Mouse (Mus musculus): ENCODE measurements around the gene Dpm1. TPM values are rescaled to one million over a fixed set of nuclear protein-coding genes. Genes with fewer than 3 reads are reported as not detected.

Dpm1 gene
- polyA plus RNA-seq, 1 experiment = 45.4 TPM

DNA sequence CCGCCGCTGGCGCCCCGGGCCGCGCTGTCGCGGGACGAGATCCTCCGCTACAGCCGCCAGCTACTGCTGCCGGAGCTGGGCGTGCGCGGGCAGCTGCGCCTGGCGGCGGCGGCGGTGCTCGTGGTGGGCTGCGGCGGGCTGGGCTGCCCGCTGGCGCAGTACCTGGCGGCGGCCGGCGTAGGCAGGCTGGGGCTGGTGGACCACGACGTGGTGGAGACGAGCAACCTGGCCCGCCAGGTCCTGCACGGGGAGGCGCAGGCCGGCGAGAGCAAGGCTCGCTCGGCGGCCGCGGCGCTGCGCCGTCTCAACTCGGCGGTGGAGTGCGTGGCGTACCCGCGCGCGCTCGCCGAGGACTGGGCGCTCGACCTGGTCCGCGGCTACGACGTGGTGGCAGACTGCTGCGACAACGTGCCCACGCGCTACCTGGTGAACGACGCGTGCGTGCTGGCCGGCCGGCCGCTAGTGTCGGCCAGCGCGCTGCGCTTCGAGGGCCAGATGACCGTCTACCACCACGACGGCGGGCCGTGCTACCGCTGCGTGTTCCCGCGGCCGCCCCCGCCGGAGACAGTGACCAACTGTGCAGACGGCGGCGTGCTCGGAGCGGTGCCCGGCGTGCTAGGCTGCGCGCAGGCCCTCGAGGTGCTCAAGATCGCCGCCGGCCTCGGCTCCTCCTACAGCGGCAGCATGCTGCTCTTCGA is 531 bp upstream of the Dpm1 start:
- Histone ChIP-seq H3K4me1 (ENCODE audit: control insufficient read depth, insufficient read depth, low read length) (peaks cover 6% of the 10 kb centered on the region; the same call in 1 of the 2 replicates), H3K27ac (ENCODE audit: insufficient read depth, low read length) (peak overlapping the region; percentile 89; the same call in 1 of the 2 replicates), H3K4me3 (ENCODE audit: insufficient read depth, low read length) (peak overlapping the region; percentile 78)
- TF ChIP-seq CTCF (IDR thresholded peaks at IDR 0.05; ENCODE audit: borderline replicate concordance, insufficient read depth, low read length) (no peak), POLR2A (IDR thresholded peaks at IDR 0.05; ENCODE audit: low read depth, low read length) (no peak)

DNA sequence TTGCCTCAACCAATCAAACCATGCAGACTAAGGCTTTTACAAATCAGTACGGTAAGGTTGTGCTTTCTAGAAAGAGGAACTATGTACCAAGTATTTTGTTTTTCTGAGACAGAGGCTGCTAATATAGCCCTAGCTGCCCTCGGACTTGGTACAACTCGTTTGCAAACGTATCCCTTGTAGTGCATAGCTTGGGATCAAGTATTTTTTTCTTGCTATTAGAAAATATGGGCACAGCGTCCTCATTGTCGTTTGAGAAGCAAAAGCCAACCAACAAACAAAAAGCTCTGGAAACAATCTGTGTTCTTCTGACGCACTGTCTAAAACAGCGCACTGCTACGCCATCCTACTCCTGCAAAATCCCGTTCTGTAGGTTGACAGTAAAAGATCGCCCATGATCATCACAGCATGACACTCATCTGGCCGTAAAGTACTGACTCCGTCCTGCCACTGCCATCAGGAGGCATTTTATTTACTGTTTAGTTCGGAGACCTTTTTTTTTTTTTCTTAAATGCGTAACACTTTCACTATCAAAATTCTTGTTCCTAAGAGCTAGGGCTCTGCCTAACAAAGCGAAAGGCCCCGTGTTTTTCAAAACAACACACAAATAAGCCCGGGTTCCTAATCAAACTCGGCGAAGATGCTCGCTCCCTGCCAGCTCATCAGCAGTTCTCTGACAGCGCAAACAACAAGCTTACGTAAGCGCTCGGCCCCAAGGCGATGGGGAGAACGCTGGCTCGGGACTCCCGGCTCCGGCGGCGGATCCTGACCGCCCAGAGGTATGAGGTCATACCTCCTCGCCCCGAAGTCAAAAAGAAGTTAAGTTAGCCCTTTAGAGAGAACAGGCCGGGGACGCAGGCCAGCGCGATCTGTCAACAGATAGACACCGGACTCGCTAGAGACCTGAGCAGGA is 1.0 kb downstream of the Dpm1 start:
- TF ChIP-seq POLR2A (IDR thresholded peaks at IDR 0.05; ENCODE audit: low read depth, low read length) (no peak), CTCF (IDR thresholded peaks at IDR 0.05; ENCODE audit: borderline replicate concordance, insufficient read depth, low read length) (no peak)
- Histone ChIP-seq H3K4me1 (ENCODE audit: control insufficient read depth, insufficient read depth, low read length) (peaks cover 6% of the 10 kb centered on the region; the same call in 1 of the 2 replicates), H3K4me3 (ENCODE audit: insufficient read depth, low read length) (peak overlapping the region; percentile 78), H3K27ac (ENCODE audit: insufficient read depth, low read length) (no peak overlapping the region)

DNA sequence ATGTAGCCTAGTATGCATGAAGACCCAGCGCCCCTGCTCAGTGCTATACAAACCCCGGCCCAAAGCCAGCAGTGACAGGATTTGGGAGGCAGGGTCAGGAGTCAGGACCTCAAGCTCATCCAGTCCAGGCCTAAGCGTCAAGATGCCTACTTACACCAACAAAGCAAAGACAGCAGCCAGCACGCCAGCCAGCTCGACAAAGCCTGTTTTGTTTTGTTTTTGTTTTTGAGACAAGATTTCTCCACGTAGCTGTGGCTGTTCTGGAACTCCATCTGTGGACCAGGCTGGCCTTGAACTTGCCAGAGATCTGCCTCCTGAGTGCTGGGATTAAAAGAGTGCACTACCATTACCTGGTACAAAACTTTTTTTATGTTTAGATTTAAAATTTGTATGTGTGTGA is 7.1 kb downstream of the Dpm1 start:
- no peak overlapping the region for H3K4me3 ChIP-seq (ENCODE audit: insufficient read depth, low read length)
- TF ChIP-seq POLR2A (IDR thresholded peaks at IDR 0.05; ENCODE audit: low read depth, low read length) = no peak
- TF ChIP-seq CTCF (IDR thresholded peaks at IDR 0.05; ENCODE audit: borderline replicate concordance, insufficient read depth, low read length) = no peak

DNA sequence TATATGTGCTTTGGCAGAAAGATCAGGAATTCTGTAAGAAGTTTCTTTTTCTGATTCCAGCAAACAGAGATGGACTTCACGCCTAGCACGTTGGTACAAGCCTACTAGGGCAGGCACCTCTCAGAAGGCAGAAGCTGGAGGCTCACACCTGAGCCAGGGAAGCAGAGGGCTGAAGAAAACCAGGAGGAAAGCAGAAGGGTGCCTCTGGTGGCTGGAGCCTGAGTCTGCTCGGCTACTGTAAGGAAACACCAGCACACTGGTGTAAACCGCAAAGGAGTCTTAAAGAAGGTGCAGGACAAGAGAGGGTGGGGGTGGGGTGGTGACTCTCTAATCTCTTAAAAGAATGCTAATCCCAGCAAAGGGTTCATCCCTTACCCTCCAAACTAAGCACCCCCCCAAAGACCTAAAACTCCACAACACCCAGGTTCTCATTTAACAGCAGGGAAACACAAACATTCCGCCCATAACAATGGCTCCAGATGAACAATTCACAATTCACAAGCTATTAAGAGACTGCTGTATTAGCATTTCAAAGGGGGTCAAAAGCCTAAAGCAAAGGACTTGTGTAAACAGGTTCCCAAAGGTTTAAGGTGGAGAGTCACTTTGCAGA is 16.5 kb downstream of the Dpm1 start:
- Histone ChIP-seq H3K4me1 (ENCODE audit: control insufficient read depth, insufficient read depth, low read length) (no peaks in the 10 kb centered on the region), H3K4me3 (ENCODE audit: insufficient read depth, low read length) (no peak overlapping the region), H3K27ac (ENCODE audit: insufficient read depth, low read length) (no peak overlapping the region)
- TF ChIP-seq POLR2A (IDR thresholded peaks at IDR 0.05; ENCODE audit: low read depth, low read length) = no peak
- TF ChIP-seq CTCF (IDR thresholded peaks at IDR 0.05; ENCODE audit: borderline replicate concordance, insufficient read depth, low read length) = no peak

More for the DNA sequence above, 7.1 kb downstream of the Dpm1 start:
- Histone ChIP-seq H3K4me1 (ENCODE audit: control insufficient read depth, insufficient read depth, low read length) (peaks cover 6% of the 10 kb centered on the region; the same call in 1 of the 2 replicates), H3K27ac (ENCODE audit: insufficient read depth, low read length) (no peak overlapping the region)

DNA sequence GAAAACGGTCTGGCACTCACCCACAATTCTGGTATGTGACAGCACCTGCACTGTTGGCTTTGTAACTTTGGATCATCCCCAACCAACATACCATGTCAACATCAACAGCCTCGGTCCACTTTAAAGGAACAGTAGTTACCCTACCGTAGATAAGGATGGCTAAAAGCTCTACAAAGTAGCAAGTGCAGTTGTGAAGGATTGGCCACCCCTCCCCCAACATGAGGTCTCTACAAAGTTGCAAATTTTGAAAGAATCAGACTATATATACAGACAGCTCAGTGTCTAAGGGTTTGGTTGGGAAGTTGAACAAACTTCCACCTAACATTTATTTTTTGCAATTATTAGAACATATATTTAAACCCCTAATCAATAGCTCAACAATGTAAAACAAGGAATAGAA is 22.5 kb downstream of the Dpm1 start:
- Histone ChIP-seq H3K4me3 (ENCODE audit: insufficient read depth, low read length) (no peak overlapping the region), H3K4me1 (ENCODE audit: control insufficient read depth, insufficient read depth, low read length) (no peaks in the 10 kb centered on the region; the same call in 1 of the 2 replicates), H3K27ac (ENCODE audit: insufficient read depth, low read length) (peak overlapping the region; percentile 41)
- TF ChIP-seq CTCF (IDR thresholded peaks at IDR 0.05; ENCODE audit: borderline replicate concordance, insufficient read depth, low read length) (no peak), POLR2A (IDR thresholded peaks at IDR 0.05; ENCODE audit: low read depth, low read length) (no peak)

DNA sequence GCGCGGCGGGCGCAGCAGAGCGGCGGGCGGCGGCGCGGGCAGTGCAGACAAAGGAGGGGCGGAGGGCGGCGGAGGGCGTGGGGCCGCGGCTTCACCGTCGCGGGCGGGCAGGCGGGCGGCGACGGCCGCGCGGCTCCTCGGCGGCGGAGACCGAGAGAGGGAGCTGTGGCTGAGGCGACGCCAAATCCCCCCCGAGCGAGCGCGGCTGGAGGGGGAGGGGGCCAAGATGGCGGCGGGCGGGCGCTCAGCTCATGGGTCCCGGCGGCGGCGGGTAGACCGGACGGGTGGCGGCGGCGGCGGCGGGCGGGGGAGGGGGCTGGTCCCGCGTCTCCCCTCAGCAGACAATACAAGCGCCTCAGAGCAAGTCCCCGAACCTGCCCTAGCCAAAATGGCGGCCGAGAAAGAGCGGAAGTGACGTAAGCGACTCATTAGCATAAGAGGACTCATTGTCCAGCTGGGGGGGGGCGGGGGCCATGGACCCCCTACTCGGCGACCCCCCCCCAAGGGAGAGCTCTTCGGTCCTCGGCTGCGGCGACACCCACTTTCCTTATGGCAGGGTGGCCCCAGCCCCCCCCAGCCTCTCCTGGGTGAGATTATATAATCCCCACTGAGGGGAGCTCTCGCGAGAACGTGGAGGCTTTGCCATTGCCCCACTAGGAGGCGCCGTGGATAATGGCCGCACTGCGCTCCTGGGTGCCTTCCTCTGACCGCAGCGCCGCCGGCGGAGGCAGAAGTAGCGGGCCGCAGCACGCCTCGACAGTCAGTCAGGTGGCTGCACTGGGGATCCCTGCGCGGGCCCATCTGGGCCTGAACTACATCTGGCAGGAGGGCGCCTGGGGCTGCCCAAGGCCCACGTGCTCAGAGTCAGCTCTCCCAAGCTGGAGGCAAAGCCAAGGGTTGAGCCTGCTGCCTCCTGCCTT is 23.4 kb downstream of the Dpm1 start, which contains the start of gene Adnp:
Gene Adnp (minus strand): TSS at position 388 of the 920 bp plus-strand sequence.
- TF ChIP-seq POLR2A (IDR thresholded peaks at IDR 0.05; ENCODE audit: low read depth, low read length) = peak; percentile 73
- TF ChIP-seq CTCF (IDR thresholded peaks at IDR 0.05; ENCODE audit: borderline replicate concordance, insufficient read depth, low read length) = peak; percentile 73
- Histone ChIP-seq H3K27ac (ENCODE audit: insufficient read depth, low read length) (peak within 1 kb of the TSS; percentile 80), H3K4me1 (ENCODE audit: control insufficient read depth, insufficient read depth, low read length) (no peaks in the 10 kb centered on the region; the same call in 1 of the 2 replicates), H3K4me3 (ENCODE audit: insufficient read depth, low read length) (peak within 1 kb of the TSS; percentile 98)

DNA sequence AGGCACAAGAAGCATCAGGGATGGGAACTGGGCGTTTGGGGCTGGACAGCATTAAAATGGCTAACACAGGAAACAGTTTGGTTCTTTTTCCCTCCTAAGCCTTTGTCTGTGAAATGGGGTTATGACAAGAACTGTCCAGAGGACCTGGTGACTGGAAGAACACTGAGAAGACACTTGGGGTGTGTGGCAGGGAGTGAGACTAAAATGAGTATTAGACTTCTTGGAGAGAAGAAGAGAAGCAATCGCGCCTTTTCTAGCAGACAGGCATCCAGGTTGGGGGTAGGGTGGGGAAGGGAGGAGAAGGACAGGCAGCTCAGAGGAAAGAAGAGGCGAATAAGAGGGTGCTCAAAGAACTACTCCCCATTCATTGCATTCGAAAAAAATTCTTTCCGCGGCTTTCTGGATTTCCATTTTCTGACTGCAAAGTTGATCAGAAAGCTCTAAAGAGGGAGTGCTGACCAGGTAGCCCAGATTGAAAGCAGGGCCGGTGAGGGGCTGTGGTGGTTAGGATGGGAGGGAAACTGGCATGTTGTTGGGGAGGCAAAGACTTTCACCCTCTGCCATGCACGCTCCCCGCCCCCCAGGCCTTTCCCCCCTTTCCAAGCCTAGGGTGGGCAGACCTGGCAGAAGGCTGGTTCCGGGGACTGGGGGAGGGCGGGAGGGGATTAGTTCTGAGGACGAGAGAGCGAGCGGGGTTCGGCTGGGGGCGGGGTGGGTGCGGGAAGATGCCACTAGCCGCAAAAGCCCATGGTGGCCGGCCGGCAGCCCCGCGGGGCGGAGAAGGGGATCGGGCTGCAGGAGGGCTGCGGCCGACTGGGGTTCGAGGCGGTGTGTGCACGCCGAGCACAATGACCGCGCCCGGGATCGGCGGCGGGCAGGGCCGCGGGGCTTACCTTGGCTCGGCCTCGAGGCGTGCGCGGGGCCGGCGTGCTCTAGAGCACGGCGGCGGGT is 24.4 kb downstream of the Dpm1 start:
- Histone ChIP-seq H3K4me3 (ENCODE audit: insufficient read depth, low read length) (peak overlapping the region; percentile 98), H3K27ac (ENCODE audit: insufficient read depth, low read length) (peak overlapping the region; percentile 80), H3K4me1 (ENCODE audit: control insufficient read depth, insufficient read depth, low read length) (peaks cover 2% of the 10 kb centered on the region)
- TF ChIP-seq CTCF (IDR thresholded peaks at IDR 0.05; ENCODE audit: borderline replicate concordance, insufficient read depth, low read length) = no peak
- peak; percentile 24; the same call in 1 of the 2 replicates for TF ChIP-seq POLR2A (IDR thresholded peaks at IDR 0.05; ENCODE audit: low read depth, low read length)

DNA sequence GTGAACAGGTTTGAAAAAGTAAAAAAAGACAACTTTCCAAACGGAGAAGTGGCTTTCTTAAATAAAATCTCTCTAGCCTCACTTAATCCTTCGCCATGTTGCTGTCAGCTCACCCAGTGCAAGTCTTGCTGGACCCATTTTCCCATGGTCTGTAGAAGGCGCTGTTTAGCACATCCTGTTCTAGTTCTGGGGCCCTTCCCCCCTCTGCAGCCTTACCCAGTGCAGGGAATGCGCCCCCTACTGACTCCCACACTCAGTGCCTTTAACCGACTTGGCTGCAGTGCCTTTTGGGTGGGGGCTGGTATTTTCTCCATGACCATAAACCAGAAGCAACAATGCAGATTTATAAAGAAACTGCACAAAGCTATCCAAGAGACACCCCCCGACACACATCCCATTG is 25.1 kb downstream of the Dpm1 start:
- peak overlapping the region; percentile 45 for H3K27ac ChIP-seq (ENCODE audit: insufficient read depth, low read length)
- peak; percentile 34; the same call in 1 of the 2 replicates for TF ChIP-seq POLR2A (IDR thresholded peaks at IDR 0.05; ENCODE audit: low read depth, low read length)
- peak; percentile 83 for TF ChIP-seq CTCF (IDR thresholded peaks at IDR 0.05; ENCODE audit: borderline replicate concordance, insufficient read depth, low read length)
- peak overlapping the region; percentile 98 for H3K4me3 ChIP-seq (ENCODE audit: insufficient read depth, low read length)
- peaks cover 7% of the 10 kb centered on the region for H3K4me1 ChIP-seq (ENCODE audit: control insufficient read depth, insufficient read depth, low read length)

Data from embryonic fibroblast, embryonic 13.5 days (primary cell).